Mouse (Mus musculus) cortical plate, adult 2 months (tissue): ENCODE results near the gene 1810013L24Rik.

Experiments
- CTCF ChIP-seq: fragments of 200-500 bp; IDR thresholded peaks from 2 replicates; pipeline ENCODE4 v1.5.1; 2011; ENCODE audit warnings: mild to moderate bottlenecking, control low read depth, low read length; ENCODE audit not compliant: insufficient read depth; ENCODE audit errors: extremely low read depth
- POLR2A ChIP-seq: fragments of 200-500 bp; IDR thresholded peaks from 2 replicates; pipeline ENCODE4 v1.6.1; 2011; ENCODE audit warnings: mild to moderate bottlenecking, low read length, control low read depth; ENCODE audit not compliant: insufficient read depth; ENCODE audit errors: extremely low read depth

DNA sequence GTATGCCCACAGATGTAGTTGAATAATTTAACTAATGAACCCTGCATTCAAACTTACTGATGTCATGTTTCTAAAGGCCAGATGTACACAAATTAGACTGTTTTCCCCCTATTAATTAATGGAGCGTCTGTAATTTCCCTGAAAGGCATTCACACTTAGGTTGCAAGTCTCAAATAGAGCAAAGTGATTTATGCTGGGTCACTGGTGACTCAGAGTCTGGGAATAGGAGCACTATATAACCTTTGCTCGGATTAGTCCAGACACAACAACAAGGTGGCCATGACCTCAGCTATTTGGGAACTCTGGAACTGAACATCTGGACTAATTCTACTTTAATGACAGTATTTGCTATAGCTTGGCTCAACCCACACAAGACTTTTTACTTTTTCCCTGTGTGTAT is 34.0 kb upstream of the 1810013L24Rik start:
- TF ChIP-seq CTCF (no peak), POLR2A (no peak)
